Mouse (Mus musculus) liver, embryonic 13.5 days (tissue): Measurements from ENCODE around the gene Rpl29. TPM values are rescaled to one million over a fixed set of nuclear protein-coding genes. Genes with fewer than 3 reads are reported as not detected.

ENCODE experiments used
- ATAC-seq: fragments of 200-750 bp; cut with Nextera tagmentation; 2 replicates; pipeline ENCODE4 v1.8.0; 2017; ENCODE audit warnings: low read depth, mild to moderate bottlenecking, moderate number of reproducible peaks, moderate library complexity
- DNase-seq: peaks from one replicate; pipeline ENCODE4 v3.0.0; 2022
- H3K27ac ChIP-seq: fragments of 300-500 bp; sonication (generic); 2 replicates; pipeline ENCODE4 v1.5.1; 2015; ENCODE audit warnings: moderate library complexity, mild to moderate bottlenecking, inconsistent platforms
- H3K27me3 ChIP-seq: fragments of 300-500 bp; sonication (generic); 2 replicates; pipeline ENCODE4 v1.6.1; 2015; ENCODE audit warnings: mild to moderate bottlenecking, inconsistent platforms
- H3K36me3 ChIP-seq: fragments of 300-500 bp; sonication (generic); 2 replicates; pipeline ENCODE4 v1.6.1; 2015; ENCODE audit warnings: mild to moderate bottlenecking, inconsistent platforms
- H3K4me1 ChIP-seq: fragments of 300-500 bp; sonication (generic); replicated peaks from 2 replicates; pipeline ENCODE4 v1.6.1; 2015; ENCODE audit warnings: inconsistent platforms
- H3K4me2 ChIP-seq: fragments of 300-500 bp; sonication (generic); 2 replicates; pipeline ENCODE4 v1.6.1; 2015; ENCODE audit warnings: inconsistent platforms, mild to moderate bottlenecking, moderate library complexity
- H3K4me3 ChIP-seq: fragments of 300-500 bp; sonication (generic); replicated peaks from 2 replicates; pipeline ENCODE4 v1.5.1; 2015; ENCODE audit warnings: mild to moderate bottlenecking, inconsistent platforms
- H3K9ac ChIP-seq: fragments of 300-500 bp; sonication (generic); 2 replicates; pipeline ENCODE4 v1.6.1; 2015; ENCODE audit warnings: mild to moderate bottlenecking, inconsistent platforms
- H3K9me3 ChIP-seq: fragments of 300-500 bp; sonication (generic); replicated peaks from 2 replicates; pipeline ENCODE4 v1.6.1; 2016; ENCODE audit warnings: inconsistent platforms
- WGBS: fragments of 180-500 bp; shearing (Covaris S2); methylation state at CpG from one replicate; pipeline ENCODE4 v1.1.7; 2015; ENCODE audit not compliant: insufficient replicate concordance; 5-methylcytosine and 5-hydroxymethylcytosine counted together
- polyA plus RNA-seq: library from polyadenylated mRNA; unstranded; fragments of >200 nt; fragmentation: Nextera tagmentation; extraction: Ambion mirVana; gene quantifications from 2 replicates; pipeline ENCODE4 v1.2.1, GENCODE M21; 2015

The Rpl29 gene
- polyA plus RNA-seq, 1 experiment from 2014 or later: 835 TPM

GRCm38 (mm10) chr9:106402607-106403375, 26.5 kb upstream of the Rpl29 start:
- Histone ChIP-seq H3K4me2 (no peak overlapping the region), H3K4me3 (no peak overlapping the region), H3K4me1 (peaks cover 79% of the 10 kb centered on the region), H3K36me3 (no peaks in the 10 kb centered on the region), H3K27ac (peak overlapping the region; percentile 43), H3K9ac (peak overlapping the region; percentile 36; the same call in 1 of the 2 replicates), H3K9me3 (no peaks in the 10 kb centered on the region), H3K27me3 (no peaks in the 10 kb centered on the region)
- WGBS: 72% methylated on average over 16 of the region's 16 CpGs
- DNase-seq (no peak), ATAC-seq (no peak)

GRCm38 (mm10) chr9:106405275-106405674, 24.0 kb upstream of the Rpl29 start:
- DNase-seq (no peak), ATAC-seq (no peak)
- H3K27ac ChIP-seq: no peak overlapping the region
- H3K4me3 ChIP-seq: no peak overlapping the region
- H3K9ac ChIP-seq: no peak overlapping the region
- 0 out of 2 replicates have a peak, but pooled peaks cover 2% of the 10 kb centered on the region for H3K9me3 ChIP-seq
- H3K27me3 ChIP-seq: no peaks in the 10 kb centered on the region
- peaks cover 60% of the 10 kb centered on the region for H3K4me1 ChIP-seq
- 30% methylated on average over 6 of the region's 6 CpGs for WGBS
- H3K4me2 ChIP-seq: no peak overlapping the region
- H3K36me3 ChIP-seq: no peaks in the 10 kb centered on the region

- Histone ChIP-seq H3K36me3 (no peaks in the 10 kb centered on the region), H3K27me3 (no peaks in the 10 kb centered on the region), H3K27ac (no peak overlapping the region), H3K4me1 (peaks cover 60% of the 10 kb centered on the region), H3K4me2 (no peak overlapping the region), H3K4me3 (no peak overlapping the region), H3K9me3 (0 out of 2 replicates have a peak, but pooled peaks cover 2% of the 10 kb centered on the region), H3K9ac (no peak overlapping the region)
- DNase-seq: no peak
- 52% methylated on average over 8 of the region's 8 CpGs for WGBS
- no peak for ATAC-seq
These were observed 22.7 kb upstream of the Rpl29 start for GRCm38 (mm10) chr9:106406443-106407078.

GRCm38 (mm10) chr9:106409096-106409495, 20.2 kb upstream of the Rpl29 start:
- no peak overlapping the region for H3K4me2 ChIP-seq
- H3K9me3 ChIP-seq: 0 out of 2 replicates have a peak, but pooled peaks cover 2% of the 10 kb centered on the region
- H3K4me1 ChIP-seq: peaks cover 53% of the 10 kb centered on the region
- H3K4me3 ChIP-seq: no peak overlapping the region
- WGBS: 95% methylated on average over 4 of the region's 4 CpGs
- H3K27me3 ChIP-seq: no peaks in the 10 kb centered on the region
- H3K27ac ChIP-seq: no peak overlapping the region
- ATAC-seq: no peak
- H3K9ac ChIP-seq: no peak overlapping the region
- no peak for DNase-seq
- H3K36me3 ChIP-seq: no peaks in the 10 kb centered on the region

GRCm38 (mm10) chr9:106410086-106410650, 19.1 kb upstream of the Rpl29 start:
- Histone ChIP-seq H3K4me3 (no peak overlapping the region), H3K4me2 (no peak overlapping the region), H3K4me1 (peaks cover 49% of the 10 kb centered on the region), H3K27ac (peak overlapping the region; percentile 81; the same call in 1 of the 2 replicates), H3K9me3 (0 out of 2 replicates have a peak, but pooled peaks cover 2% of the 10 kb centered on the region), H3K9ac (no peak overlapping the region), H3K27me3 (no peaks in the 10 kb centered on the region), H3K36me3 (no peaks in the 10 kb centered on the region)
- no peak for ATAC-seq
- WGBS: 73% methylated on average over 2 of the region's 2 CpGs
- DNase-seq: no peak

- Histone ChIP-seq H3K4me3 (peak overlapping the region; percentile 33), H3K27me3 (0 out of 2 replicates have a peak, but pooled peaks cover 2% of the 10 kb centered on the region), H3K27ac (peak overlapping the region; percentile 81), H3K4me1 (peaks cover 42% of the 10 kb centered on the region), H3K4me2 (peak overlapping the region; percentile 62), H3K9ac (peak overlapping the region; percentile 53; the same call in 1 of the 2 replicates), H3K9me3 (0 out of 2 replicates have a peak, but pooled peaks cover 2% of the 10 kb centered on the region), H3K36me3 (no peaks in the 10 kb centered on the region)
- WGBS: 18% methylated on average over 9 of the region's 9 CpGs
- ATAC-seq (peak; percentile 92), DNase-seq (no peak)
These were observed 18.1 kb upstream of the Rpl29 start for GRCm38 (mm10) chr9:106411091-106411594.

- peak overlapping the region; percentile 62 for H3K4me2 ChIP-seq
- peak overlapping the region; percentile 52; the same call in 1 of the 2 replicates for H3K9ac ChIP-seq
- 0 out of 2 replicates have a peak, but pooled peaks cover 2% of the 10 kb centered on the region for H3K9me3 ChIP-seq
- ATAC-seq: peak; percentile 85
- peak overlapping the region; percentile 33 for H3K4me3 ChIP-seq
- DNase-seq: no peak
- peak overlapping the region; percentile 81 for H3K27ac ChIP-seq
- peaks cover 36% of the 10 kb centered on the region for H3K4me1 ChIP-seq
- WGBS: 34% methylated on average over 6 of the region's 6 CpGs
- 0 out of 2 replicates have a peak, but pooled peaks cover 2% of the 10 kb centered on the region for H3K27me3 ChIP-seq
- no peaks in the 10 kb centered on the region for H3K36me3 ChIP-seq
These were observed 17.5 kb upstream of the Rpl29 start for GRCm38 (mm10) chr9:106411729-106412128.

- ATAC-seq (no peak; the same call in 1 of the 2 replicates), DNase-seq (no peak)
- Histone ChIP-seq H3K27me3 (peaks cover 7% of the 10 kb centered on the region; the same call in 1 of the 2 replicates), H3K4me1 (peaks cover 32% of the 10 kb centered on the region), H3K4me2 (peak overlapping the region; percentile 62), H3K36me3 (no peaks in the 10 kb centered on the region), H3K4me3 (peak overlapping the region; percentile 33; the same call in 1 of the 2 replicates), H3K9me3 (0 out of 2 replicates have a peak, but pooled peaks cover 2% of the 10 kb centered on the region), H3K9ac (peak overlapping the region; percentile 52; the same call in 1 of the 2 replicates), H3K27ac (peak overlapping the region; percentile 81)
- 88% methylated on average over 3 of the region's 3 CpGs for WGBS
These were observed 17.0 kb upstream of the Rpl29 start for GRCm38 (mm10) chr9:106412210-106412609.

- H3K4me1 ChIP-seq: peaks cover 40% of the 10 kb centered on the region
- H3K27me3 ChIP-seq: peaks cover 21% of the 10 kb centered on the region
- no peak for ATAC-seq
- H3K4me3 ChIP-seq: no peak overlapping the region
- no peak overlapping the region for H3K9ac ChIP-seq
- H3K9me3 ChIP-seq: 0 out of 2 replicates have a peak, but pooled peaks cover 2% of the 10 kb centered on the region
- 0 out of 2 replicates have a peak overlapping the region, but pooled peaks have one; percentile 9 for H3K27ac ChIP-seq
- no peak overlapping the region for H3K4me2 ChIP-seq
- no peaks in the 10 kb centered on the region for H3K36me3 ChIP-seq
- DNase-seq: no peak
- 83% methylated on average over 5 of the region's 5 CpGs for WGBS
These were observed 15.6 kb upstream of the Rpl29 start for GRCm38 (mm10) chr9:106413606-106414005.

- no peak overlapping the region for H3K9ac ChIP-seq
- H3K27me3 ChIP-seq: peaks cover 49% of the 10 kb centered on the region
- no peak for DNase-seq
- no peak overlapping the region for H3K4me2 ChIP-seq
- no peak overlapping the region for H3K27ac ChIP-seq
- no peaks in the 10 kb centered on the region for H3K9me3 ChIP-seq
- no peak for ATAC-seq
- no peaks in the 10 kb centered on the region for H3K36me3 ChIP-seq
- peaks cover 33% of the 10 kb centered on the region for H3K4me1 ChIP-seq
- 74% methylated on average over 6 of the region's 6 CpGs for WGBS
- no peak overlapping the region for H3K4me3 ChIP-seq
These were observed 12.4 kb upstream of the Rpl29 start for GRCm38 (mm10) chr9:106416826-106417225.
